Mouse (Mus musculus) mouse embryonic stem cell (cell line): ENCODE data around the gene Gm21992.
"Not testable (repeated sequence)": the region's sequence is repeated elsewhere in the genome, so short reads cannot be mapped to it uniquely, and the experiment has no call there.

Experiments used
- in situ Hi-C, 2 experiments: fragments of 300-500 bp; cut with MboI; formaldehyde crosslinking; loops; 1 replicate in 1 of 2; 3 replicates in 1 of 2; pipeline ENCODE4 v1.14.3; 2019 to 2020; ENCODE audit warnings: low sequenced_read_pairs in 2 of 2, low pct_unique_long_range_greater_than_20kb in 1 of 2, mixed read lengths in 1 of 2; ENCODE audit not compliant: unreplicated experiment in 1 of 2

Gene Gm21992

GRCm38 (mm10) chr19:4820678-4821303 lies 9.4 kb upstream of the Gm21992 start:
- in situ Hi-C loops = no loop called here

GRCm38 (mm10) chr19:4817182-4817835 lies 5.9 kb upstream of the Gm21992 start:
- in situ Hi-C loops = no loop called here

DNA sequence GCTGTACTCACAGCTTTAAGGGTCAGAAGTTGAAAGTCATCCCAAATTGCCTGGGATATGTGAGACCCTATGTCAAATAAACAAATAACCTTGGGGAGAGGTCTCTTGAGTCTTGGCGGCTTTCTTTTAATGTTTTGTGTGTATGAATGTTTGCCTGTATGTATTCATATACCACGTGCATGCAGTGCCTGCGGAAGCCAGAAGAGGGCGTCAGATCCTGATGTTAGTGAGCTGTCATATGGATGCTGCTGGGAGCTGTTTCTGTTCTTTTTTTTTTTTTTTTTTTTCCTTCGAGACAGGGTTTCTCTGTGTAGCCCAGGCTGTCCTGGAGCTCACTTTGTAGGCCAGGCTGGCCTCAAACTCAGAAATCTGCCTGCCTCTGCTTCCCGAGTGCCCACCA lies 1.6 kb upstream of the Gm21992 start:
- in situ Hi-C loops = no loop called here

DNA sequence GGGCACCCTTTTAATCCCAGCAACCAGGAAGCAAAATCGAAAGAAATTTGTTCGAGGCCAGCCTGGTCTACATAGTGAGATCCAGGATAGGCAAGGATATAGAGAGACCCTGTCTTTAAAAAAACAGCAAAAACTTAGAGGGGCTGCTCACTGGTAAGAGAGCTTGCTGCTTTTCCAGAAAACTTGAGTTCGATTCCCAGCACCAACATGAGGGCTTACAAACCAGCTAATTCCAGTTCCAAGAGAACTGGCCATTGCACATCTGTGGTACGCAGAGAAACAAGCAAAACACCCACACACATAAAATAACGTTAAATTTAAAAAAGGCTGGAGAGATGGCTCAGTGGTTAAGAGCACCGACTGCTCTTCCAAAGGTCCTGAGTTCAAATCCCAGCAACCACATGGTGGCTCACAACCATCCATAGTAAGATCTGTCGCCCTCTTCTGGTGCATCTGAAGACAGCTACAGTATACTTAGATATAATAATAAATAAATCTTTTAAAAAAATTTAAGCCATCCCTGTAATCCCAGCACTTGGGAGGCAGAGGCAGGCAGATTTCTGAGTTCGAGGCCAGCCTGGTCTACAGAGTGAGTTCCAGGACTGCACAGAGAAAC lies 1.0 kb upstream of the Gm21992 start:
- in situ Hi-C loops = not testable (repeated sequence)

DNA sequence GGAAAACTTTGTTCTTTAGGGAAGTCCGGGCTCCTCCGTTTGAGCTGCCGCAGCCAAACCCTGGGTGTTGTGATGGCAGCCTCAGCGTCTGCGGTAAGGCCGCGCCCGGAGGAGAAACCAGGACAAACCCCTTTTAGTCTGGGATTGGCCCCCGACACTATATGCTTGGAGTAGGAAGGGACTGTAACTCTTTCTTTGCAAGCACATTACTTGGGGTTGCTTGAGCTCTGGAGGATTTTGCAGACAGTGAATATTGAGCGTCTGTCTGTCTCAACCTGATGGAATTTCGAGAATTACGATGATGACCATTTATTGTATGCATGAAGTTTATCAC lies 464 bp upstream of the Gm21992 start:
- in situ Hi-C loops = no loop called here

- in situ Hi-C loops = no loop called here
Measured at GRCm38 (mm10) chr19:4810746-4811062, 708 bp downstream of the Gm21992 start.

- in situ Hi-C loops = no loop called here
Measured at GRCm38 (mm10) chr19:4810309-4810708, 1.1 kb downstream of the Gm21992 start.

GRCm38 (mm10) chr19:4803283-4803682 lies 8.1 kb downstream of the Gm21992 start:
- in situ Hi-C loops = no loop called here

GRCm38 (mm10) chr19:4802691-4803091 lies 8.7 kb downstream of the Gm21992 start:
- in situ Hi-C loops = no loop called here

DNA sequence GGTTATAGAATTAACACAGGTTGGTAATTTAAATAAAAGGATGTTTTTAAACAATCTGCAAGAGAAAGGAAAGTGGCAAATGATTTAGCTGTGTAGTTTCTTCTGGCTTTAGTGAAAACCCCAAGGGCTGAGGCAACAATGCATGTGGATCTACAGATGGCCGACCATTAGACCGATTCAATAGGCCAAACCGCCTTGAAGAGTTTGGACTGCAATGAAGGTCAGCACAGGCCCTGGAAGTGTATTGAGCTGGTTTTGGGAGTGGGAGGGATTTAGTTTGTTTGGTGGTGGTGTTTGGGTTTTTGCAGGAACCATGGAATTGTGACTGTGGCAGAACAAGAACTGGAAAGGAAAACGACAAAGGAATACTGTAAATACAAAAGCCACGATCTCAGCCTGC lies 12.3 kb downstream of the Gm21992 start:
- in situ Hi-C loops = no loop called here

DNA sequence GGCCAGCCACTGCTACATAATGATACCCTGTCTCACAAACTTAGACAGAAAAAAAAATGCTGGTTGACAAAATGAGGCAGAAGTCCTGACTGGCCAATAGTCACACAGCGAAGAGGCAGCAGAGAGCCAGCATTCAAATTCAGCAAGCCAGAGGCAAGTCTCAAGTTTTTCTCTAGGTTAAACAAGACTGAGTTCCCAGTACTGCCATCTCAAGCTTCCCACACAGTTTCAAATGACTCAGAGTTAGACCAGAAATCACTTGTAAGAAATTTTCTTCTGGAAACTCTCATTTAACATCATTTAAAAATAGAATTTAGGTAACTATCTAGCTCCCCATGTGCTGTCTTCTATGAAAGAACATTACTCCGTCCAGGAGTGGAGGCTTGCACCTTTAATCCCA lies 13.6 kb downstream of the Gm21992 start:
- in situ Hi-C loops = no loop called here

GRCm38 (mm10) chr19:4795929-4796328 lies 15.5 kb downstream of the Gm21992 start:
- in situ Hi-C loops = no loop called here

DNA sequence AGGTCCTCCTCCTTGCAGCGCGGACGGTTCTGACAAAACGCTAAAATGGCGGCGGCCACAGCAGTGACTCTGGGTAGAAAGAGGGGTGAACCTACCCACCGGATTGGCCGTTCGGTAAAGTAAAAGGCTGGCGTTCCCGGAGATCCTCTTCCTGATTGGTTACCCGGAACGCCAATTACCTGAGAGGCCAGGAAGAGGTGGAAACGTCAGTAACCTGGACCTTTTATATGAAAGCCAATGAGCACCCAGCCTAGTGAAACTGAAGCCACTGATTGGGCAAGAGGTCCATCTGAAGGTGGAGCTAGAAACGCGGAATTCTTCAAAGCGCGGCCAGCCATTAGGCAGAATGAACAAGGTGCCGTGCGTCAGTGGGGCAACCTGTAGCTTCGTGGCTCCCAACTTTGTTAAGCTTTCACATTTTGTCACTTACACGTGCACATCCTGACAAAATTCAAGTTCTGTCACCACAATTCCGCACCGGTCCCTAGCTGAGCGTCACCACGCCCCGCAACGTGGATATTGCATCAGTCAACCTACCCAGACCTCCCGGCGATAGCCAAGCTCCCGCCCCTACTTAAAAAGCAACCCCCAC lies 17.5 kb downstream of the Gm21992 start, which contains the start of gene Rbm4:
Rbm4 (minus strand) TSS at position 71 of the 592 bp plus-strand sequence.
- in situ Hi-C loops = no loop called here

DNA sequence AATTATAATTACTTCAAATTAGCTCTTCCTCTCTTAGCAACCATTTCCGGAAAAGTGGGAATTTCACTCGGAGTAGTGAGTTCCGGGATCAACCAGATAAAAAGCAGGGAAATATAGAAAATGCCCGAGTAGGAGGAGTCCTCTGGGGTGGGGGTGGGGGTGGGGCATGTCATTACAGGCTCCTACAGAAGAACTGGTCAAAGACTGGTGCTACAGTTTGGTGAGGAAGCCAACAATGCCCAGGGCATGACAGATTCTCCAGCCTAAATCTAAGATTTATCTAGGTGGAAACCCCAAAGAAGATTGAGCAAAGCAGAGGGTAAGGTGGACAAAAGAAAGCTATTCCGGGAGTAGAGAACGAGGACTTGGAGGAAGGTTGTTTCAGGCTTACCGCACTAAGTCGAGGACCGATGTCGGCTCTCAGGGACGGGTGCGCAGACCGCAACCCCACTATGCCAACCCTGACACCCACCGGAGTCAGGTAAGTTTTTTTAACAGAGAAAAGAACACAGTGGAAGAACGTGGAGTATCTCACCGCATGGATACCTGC lies 18.1 kb downstream of the Gm21992 start:
- in situ Hi-C loops = no loop called here

DNA sequence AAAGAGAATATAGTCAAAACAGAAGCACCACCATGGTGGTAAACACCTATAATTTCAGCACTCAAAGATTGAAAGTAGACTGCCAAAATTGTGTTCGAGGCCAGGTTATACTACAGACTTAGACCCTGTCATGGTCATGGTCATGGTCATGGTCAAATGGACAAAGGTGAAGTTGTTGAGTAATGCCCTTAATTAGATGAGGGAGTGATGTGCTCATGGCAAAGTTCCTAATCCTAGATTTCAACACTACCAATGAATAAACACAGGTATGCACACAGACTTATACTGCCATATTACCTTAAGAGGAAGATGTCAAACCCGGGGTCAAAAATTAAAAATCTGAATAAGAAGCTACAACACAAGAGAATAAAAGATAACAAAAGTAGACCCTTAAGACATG lies 25.1 kb downstream of the Gm21992 start:
- in situ Hi-C loops = no loop called here

DNA sequence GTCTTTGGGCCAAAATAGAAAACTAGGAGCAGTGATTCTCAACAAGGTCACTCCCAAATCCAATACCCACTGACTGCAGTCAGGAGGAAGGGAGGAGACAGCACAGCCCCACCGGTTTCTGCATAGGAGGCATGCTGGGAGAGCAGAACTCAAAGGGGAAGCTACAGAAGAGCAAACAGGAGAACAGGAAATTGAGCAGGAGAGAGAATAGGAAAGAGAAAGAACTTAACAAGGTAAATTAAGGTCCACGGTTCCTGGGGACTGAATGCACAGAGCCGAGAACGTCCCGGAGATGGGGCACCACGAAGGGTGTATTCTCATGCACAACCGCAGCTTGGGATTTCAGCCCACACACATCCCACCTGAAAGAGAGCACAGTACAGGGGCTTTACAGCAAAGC lies 26.2 kb downstream of the Gm21992 start:
- in situ Hi-C loops = no loop called here

DNA sequence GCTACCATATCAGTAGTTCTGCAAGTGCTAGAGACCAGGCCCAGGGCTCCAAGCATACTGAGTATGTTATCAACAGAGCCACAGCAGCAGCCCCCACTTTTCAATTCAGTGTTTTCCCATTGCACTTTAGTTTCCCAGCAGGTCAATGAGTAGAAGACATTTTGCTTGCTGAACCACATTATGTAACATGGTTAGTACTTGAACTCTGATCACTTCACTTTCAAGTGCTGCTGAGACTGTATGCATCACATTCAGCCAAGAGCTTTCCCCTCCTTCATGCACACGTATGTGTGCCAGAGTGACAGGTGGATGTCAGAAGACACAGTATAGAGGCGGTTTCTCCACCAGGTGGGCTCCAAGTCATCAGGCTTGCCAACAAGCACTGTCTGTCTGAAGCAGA lies 28.5 kb downstream of the Gm21992 start:
- in situ Hi-C loops = no loop called here

GRCm38 (mm10) chr19:4772785-4773184 lies 38.6 kb downstream of the Gm21992 start:
- in situ Hi-C loops = no loop called here

DNA sequence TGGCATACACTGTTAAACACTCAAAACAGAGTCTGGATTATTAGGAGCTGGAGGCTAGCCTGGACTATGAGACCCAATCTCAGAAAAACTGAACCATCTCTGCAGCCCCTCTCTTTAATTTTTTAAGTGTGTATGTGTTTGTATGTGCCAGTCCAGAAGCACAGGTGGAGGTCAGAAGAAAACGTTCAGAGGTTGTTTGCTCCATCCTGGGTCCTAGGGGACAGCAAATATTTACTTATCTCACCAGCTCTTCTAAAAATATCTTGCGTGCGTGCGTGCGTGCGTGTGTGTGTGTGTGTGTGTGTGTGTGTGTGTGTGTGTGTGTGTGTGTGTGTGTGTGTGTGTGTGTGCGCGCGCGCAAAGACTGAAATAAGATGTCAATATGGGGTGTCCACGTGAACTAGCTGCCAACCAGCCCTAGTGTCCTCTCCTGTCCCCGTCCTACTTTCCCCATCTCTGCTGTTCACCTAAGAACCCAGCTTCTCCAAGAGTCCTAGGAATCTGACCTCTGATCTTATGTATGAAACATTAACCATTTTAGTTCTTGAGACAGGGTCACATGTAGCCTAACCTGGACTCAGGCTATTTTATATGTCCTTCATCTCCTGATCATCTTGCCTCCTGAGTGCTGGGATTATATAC lies 43.8 kb downstream of the Gm21992 start:
- in situ Hi-C loops = no loop called here
